Mouse (Mus musculus): ENCODE data around the gene Arl4d.
A peak's percentile ranks its signal among the peaks of the same experiment; 100 is the strongest.
"Not testable (repeated sequence)": the region's sequence is repeated elsewhere in the genome, so short reads cannot be mapped to it uniquely, and the experiment has no call there.

Gene Arl4d

GRCm38 (mm10) chr11:101646283-101646794 lies 19.0 kb upstream of the Arl4d start:
- DNase-seq: not testable (repeated sequence)

- DNase-seq: not testable (repeated sequence)
These were observed 18.2 kb upstream of the Arl4d start for GRCm38 (mm10) chr11:101647093-101647492.

GRCm38 (mm10) chr11:101656356-101656755 lies 9.0 kb upstream of the Arl4d start:
- no peak for DNase-seq

GRCm38 (mm10) chr11:101657528-101657885 lies 7.8 kb upstream of the Arl4d start:
- DNase-seq: peak; percentile 48

GRCm38 (mm10) chr11:101657886-101658750 lies 7.2 kb upstream of the Arl4d start:
- peak; percentile 80 for DNase-seq

GRCm38 (mm10) chr11:101658751-101659558 lies 6.4 kb upstream of the Arl4d start:
- DNase-seq: peak; percentile 43

- DNase-seq: no peak
These were observed 4.2 kb upstream of the Arl4d start for GRCm38 (mm10) chr11:101661191-101661590.

- DNase-seq: no peak
These were observed 3.6 kb upstream of the Arl4d start for GRCm38 (mm10) chr11:101661786-101662185.

GRCm38 (mm10) chr11:101663229-101664027 lies 1.9 kb upstream of the Arl4d start:
- DNase-seq: no peak

- DNase-seq: no peak
These were observed 273 bp downstream of the Arl4d start for GRCm38 (mm10) chr11:101665636-101665992.

GRCm38 (mm10) chr11:101666626-101667345 lies 1.4 kb downstream of the Arl4d start:
- peak; percentile 39 for DNase-seq

- no peak for DNase-seq
These were observed 2.7 kb downstream of the Arl4d start for GRCm38 (mm10) chr11:101667871-101668532.

- no peak for DNase-seq
These were observed 3.4 kb downstream of the Arl4d start for GRCm38 (mm10) chr11:101668546-101669261.

- no peak for DNase-seq
These were observed 5.0 kb downstream of the Arl4d start for GRCm38 (mm10) chr11:101670334-101670733.

GRCm38 (mm10) chr11:101671255-101671654 lies 5.9 kb downstream of the Arl4d start:
- no peak for DNase-seq

- DNase-seq: no peak
These were observed 7.8 kb downstream of the Arl4d start for GRCm38 (mm10) chr11:101673010-101673642.

- DNase-seq: no peak
These were observed 8.8 kb downstream of the Arl4d start for GRCm38 (mm10) chr11:101674106-101674505.

- no peak for DNase-seq
These were observed 10.0 kb downstream of the Arl4d start for GRCm38 (mm10) chr11:101675349-101675748.

GRCm38 (mm10) chr11:101677655-101678054 lies 12.3 kb downstream of the Arl4d start:
- no peak for DNase-seq

- DNase-seq: no peak
These were observed 13.4 kb downstream of the Arl4d start for GRCm38 (mm10) chr11:101678770-101679169.
